Mouse (Mus musculus): ENCODE data around the gene Trub2.
"Not testable (repeated sequence)": the region's sequence is repeated elsewhere in the genome, so short reads cannot be mapped to it uniquely, and the experiment has no call there.

The Trub2 gene

DNA sequence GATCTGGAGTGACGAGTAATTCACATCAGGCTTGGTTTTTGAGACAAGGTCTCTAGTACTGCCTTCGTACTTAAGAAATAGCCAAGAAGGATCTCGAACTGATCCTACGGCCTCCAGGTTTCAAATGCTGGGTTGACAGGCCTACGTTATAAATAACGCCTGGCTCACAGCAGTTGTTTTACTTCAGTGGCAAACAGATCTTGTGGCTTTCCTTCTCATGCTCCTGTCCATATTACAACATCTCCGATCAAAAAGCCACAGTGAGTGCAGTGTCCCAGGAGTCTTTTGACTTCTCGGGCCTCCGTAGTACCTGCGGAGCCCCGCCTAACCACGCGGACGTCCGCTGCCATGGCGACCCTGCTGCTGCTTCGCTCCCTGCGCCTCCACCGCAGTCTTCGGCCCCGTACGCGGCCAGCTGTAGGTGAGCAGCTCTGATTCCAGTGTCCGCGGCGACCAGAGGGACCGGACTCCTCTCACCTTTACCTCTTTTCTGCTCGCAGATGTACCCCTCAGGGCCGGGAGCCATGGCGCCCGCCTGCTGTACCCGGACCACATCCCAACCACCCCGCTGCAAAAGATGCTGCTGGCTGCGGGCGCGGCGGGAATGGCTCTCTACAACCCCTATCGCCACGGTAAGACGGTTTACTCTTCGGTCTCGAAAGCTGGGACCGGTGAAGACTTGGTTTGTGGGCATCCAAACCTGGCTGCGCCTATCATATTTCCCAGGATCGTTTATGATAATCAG lies at the start of gene Trub2:
Gene Trub2, minus strand, starts transcription at position 566 of the 745 bp plus-strand sequence.
- DNase-seq (ENCODE audit: extremely low spot score, low spot score) = peak; percentile 82

DNA sequence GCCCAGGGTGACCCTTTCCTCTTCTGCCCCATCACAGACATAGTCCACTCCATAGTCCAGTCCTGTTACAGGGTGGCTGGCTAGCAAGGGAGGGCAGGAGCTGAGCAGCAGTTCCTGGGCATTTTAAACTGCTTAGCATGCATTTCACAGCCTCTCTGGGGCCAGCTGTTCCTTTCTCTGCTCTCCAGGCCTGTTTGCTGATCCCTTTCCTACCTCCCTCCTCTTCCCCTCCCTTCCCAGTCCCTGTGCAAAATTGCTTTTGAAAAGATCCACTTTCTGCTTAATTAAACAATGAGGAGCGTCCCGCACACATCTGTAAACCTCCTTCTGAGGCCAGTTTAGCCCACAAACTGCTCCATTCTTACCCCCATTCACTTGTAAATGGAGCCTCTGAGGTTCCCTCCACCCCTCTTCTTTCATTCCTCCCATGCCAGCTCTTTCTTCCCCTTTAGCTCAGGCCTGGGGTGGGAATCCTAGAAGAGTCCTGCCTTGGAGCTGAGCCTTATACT lies 47.1 kb upstream of the Trub2 start:
- peak; percentile 42 for DNase-seq (ENCODE audit: extremely low spot score, low spot score)

DNA sequence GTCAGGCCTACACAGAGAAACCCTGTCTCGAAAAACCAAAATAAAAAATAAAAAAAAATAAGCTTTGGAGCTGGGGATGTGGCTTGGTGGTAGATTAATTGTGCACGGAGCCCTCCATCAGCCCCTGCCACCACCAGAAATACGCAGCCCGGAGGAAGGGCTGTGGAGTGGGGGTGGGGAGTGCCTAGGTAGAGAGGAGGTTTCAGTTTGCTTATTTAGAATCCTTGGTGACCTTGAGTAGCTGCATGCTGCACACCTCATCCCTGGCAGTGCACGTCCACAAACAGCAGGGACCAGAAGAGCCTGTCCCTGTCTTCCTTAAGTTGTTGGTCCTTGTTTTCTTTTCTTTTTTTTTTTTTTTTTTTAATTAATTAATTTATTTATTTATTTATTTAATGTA lies 45.5 kb upstream of the Trub2 start:
- DNase-seq (ENCODE audit: extremely low spot score, low spot score) = no peak

DNA sequence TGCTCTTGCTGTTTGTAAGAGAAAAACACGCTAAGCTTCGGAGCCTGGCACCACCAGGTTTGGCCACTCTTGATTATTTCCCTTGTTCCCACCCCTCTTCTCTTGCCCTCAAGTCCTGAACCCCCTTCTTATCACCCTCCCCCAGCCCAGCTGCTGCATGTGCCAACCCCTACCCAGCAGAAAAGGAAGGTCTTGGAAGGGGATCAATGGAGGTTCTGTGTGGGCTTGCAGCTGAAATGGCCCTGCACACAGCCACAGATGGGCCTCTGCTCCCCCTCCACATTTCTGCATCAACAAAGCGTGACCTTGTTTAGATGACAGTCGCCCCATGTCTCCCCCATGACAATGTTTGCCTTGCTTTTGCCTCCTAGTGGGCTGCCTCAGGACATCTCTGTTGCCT lies 42.8 kb upstream of the Trub2 start:
- no peak for DNase-seq (ENCODE audit: extremely low spot score, low spot score)

DNA sequence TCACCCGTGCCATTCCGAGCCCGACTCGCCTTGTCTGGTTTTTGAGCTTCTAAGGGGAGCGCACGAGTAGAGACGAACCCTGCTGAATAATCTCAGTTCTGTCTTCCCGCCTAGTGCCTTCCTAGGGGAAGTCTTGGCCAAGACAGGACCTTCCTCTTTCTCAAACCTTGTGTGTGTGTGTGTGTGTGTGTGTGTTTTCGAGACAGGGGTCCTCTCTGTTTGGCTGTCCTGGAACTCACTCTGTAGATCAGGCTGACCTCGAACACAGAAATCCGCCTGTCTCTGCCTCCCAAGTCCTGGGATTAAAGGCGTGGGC lies 39.4 kb upstream of the Trub2 start:
- no peak for DNase-seq (ENCODE audit: extremely low spot score, low spot score)

DNA sequence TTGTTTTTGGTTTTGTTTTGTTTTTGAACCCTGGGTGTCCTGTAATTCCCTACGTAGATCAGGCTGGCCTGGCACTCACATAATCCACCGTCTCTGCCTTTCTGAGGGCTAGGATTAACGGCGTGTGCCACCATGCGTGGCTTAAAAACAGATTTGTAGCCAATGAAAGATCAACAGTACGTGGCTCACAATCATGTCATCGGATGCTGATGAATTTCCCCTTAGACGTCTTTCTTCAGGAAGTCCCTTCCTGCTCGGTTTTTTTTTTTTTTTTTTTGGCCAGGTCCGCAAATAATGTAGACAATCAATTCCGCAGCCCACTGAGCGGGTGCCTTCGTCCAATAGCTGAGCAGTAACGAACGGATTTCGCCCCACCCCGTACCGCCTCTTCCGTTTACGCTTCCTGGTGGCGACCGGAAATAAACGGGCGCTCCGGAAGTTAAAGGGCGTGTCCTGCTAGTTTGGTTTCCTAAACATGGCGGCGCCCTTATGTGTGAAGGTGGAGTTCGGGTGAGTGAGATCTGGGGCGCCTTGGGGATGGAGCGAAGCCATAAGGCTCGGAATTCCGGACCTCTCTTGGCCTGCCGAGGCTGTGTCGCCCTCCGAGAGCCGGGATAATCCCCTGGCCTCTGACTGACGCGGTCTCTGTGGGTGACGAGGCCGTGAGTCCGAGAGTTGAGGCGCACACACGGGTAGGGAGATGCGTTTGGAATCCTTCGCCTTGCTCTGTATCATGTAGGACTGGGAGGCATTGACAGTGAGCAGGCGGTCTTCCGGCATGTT lies 38.8 kb upstream of the Trub2 start:
- DNase-seq (ENCODE audit: extremely low spot score, low spot score) = peak; percentile 97

DNA sequence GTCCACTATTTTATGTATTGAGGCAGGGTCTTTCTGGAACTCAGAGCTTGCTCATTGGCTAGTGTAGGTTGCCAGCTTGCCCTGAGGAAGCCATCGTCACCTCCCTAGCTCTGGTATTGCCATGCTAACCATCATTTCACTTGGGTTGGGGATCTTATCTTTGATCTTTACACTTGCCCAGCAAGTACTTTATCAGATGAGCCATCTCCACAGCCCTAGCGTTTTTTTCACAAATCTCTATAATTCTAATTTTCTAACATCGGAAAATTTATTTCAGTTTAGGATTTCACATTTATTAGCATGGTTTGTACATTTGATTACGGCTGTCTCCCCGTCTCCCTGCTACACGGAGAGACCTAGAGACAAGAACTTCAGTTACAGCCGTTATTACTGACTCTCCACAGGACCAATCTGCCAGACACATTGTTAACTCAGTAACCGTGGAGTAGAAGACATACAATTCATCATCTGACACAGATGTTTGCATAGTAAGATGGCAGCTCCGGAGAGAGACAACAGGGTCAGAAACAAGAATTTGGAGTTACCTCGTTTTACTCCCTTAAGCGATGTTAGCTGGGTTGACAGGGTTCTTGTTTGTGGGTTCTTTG lies 38.1 kb upstream of the Trub2 start:
- no peak for DNase-seq (ENCODE audit: extremely low spot score, low spot score)

DNA sequence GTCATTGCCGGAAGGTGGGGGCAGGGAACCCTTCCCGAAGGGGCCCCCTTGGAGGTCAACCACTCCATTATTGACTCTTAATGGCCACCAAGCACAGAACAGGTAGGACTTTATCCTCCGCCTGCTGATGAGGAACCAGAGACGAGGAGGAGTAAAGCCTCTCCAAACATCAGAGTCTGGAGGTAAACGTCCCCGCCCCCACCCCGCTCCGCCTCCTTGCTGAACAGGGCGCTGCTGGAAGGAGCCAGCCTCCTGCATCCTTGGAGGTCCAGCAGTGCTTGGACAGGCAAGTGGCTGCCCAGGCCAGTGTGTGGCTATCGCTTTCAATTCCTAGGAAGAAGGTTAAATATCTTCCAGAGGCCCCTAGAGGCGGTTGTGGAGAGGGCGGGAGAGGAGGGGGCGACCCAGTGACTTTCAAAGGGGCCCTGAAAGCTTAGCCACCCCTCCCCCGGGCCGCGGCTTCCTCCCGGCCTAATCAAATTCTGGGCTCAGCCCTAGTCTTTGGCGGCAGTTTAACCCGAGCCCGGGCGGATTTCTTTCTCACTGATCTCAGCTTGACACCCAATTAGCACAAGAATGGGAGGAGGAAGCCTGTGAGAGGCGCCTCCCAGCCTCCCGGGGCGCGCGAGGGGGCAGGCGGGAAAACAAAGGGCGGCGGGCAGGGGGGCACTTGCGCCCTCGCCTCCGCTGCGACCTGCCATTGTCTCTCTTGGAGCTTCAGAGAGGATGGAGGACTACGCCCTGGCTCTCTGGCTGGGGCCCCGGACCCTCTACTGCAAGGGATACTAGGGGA lies 31.9 kb upstream of the Trub2 start, which contains the start of gene Urm1:
Gene Urm1, plus strand, starts transcription at position 51 of the 793 bp plus-strand sequence.
- DNase-seq (ENCODE audit: extremely low spot score, low spot score) = peak; percentile 92

DNA sequence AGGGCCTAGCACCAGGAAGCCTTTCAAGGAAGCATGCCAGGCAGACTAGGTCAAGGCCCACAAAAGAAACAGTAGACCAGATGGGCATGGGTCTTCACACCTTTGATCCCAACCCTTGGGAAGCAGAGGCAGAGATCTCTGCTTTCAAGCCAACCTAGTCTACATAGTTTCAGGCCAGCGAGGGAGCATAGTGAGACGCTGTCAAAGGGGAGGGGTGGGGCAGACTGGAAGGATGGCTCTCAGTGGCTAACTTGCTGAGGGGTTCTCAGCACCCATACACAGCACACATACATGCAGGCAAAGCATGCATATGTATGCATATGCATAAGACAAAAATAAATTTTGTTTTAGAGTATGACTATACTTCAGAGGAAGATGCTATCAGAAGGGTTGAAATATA lies 31.1 kb upstream of the Trub2 start:
- DNase-seq (ENCODE audit: extremely low spot score, low spot score) = no peak

DNA sequence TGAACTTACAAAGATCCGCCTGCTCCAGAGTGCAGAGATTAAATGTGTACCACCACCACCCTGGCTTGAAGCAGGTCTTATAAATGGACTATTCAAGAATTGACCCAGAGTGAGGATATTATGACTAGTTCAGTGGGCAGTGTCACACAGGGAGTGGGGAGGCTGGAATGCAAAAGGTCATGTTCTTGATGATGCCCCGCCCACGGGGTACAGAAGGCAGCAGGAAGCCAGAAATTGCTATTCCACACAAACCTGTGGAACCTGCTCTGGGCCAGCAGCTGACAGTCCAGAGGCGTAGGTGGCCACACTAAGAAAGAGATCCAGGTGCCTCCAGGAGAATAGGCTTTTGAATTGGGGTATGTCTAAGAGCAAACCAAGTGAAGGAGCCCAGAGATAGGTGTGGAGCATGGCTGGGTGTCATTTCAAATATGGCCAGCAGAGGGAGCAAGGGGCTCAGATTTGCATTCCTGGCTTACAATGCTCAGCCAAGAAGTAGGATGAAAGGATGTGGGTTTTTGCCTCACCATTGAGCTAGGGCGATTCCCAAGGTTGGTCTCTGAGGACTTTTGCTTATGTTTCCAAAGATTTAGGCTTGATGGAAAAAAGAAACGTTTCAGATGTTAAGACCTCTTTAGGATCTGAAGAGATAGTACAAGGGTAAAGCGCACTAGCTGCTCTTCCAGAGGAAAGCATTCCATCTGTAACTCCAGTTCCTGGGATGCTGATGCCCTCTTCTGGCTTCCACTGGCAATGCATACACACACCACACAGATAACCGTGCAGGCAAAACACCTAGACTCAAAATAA lies 29.3 kb upstream of the Trub2 start:
- peak; percentile 94 for DNase-seq (ENCODE audit: extremely low spot score, low spot score)

DNA sequence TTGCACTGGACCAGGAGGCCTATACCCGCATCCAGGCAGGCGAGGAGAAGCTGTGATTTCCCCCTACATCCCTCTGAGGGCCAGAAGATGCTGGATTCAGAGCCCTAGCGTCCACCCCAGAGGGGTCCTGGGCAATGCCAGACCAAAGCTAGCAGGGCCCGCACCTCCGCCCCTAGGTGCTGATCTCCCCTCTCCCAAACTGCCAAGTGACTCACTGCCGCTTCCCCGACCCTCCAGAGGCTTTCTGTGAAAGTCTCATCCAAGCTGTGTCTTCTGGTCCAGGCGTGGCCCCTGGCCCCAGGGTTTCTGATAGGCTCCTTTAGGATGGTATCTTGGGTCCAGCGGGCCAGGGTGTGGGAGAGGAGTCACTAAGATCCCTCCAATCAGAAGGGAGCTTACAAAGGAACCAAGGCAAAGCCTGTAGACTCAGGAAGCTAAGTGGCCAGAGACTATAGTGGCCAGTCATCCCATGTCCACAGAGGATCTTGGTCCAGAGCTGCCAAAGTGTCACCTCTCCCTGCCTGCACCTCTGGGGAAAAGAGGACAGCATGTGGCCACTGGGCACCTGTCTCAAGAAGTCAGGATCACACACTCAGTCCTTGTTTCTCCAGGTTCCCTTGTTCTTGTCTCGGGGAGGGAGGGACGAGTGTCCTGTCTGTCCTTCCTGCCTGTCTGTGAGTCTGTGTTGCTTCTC lies 27.5 kb upstream of the Trub2 start:
- DNase-seq (ENCODE audit: extremely low spot score, low spot score) = no peak

DNA sequence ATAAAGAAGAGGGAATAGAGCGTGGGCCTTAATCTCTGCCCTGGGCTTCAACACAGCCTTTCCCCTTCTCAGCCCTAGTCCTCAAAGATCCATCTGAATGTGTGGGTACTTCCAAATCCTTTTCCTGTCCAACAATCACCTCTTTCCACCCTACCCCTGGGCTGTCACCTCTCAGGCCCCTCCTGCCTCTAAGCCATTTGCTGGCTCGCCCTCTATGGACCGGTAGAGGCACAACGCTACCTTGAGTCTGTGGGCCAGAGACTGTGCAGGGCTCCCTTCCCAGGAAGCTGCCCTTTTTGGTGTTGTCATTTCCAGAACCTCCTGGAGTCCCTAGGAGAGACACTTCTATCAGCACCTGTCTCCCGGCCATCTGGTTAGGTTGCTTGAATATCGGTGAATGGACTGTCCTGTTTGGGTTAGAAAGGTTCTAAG lies 15.1 kb upstream of the Trub2 start:
- DNase-seq (ENCODE audit: extremely low spot score, low spot score) = no peak

DNA sequence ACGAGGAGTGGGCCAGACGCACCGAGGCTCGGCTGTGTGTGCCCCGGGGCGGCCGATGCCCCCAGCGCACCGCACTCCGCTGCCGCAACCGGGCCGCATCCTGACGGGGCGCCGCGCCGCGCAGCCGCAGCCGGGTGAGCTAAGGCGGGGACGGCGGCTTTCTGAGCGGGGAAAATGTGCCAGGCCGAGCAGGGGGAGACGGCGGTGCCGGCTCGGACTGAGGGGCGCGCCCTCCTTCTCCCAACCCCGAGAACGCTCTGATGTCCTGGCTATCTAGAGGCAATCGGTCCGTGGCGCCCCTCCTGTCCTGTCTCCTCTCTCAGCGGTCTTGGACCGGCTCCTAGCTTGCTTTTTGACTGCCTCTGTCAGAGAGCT lies 14.5 kb upstream of the Trub2 start:
- no peak for DNase-seq (ENCODE audit: extremely low spot score, low spot score)

DNA sequence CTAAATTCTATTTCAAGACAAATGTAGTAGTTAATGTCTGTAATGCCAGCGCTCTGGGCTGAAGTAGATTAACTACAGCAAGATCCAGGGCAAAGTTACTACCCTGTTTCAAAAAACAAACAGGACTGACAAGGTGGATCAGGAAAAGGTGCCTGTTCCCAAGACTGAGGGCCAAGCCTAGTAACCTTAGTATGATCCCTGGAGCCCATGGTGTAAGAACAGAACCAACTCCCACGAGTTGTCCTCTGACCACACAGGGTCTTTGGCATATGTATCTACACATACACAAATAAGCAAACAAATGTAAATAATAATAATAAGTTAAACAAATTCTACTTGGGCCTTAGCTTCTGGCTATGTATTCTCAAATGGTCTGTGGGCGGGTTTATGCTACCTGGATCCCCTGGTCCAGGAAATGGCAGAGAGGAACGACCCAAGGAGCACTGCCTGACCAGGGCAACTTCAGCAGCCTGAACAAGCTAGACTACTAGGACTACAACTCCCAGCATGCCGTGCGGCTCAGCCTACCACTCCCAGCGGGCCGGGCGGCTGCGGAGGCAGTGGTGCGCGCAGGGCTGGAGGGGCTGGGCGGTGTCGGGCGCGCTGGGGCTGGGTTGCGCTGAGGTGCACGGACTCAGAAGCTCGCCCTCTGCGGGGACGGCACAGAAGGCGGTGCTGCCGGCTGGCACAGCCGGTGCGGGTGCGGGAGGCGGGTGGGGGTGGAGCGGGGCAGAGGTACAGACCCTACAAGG lies 13.9 kb upstream of the Trub2 start, which contains the start of gene Slc27a4:
Gene Slc27a4, plus strand, starts transcription at position 560 of the 752 bp plus-strand sequence.
- DNase-seq (ENCODE audit: extremely low spot score, low spot score) = peak; percentile 94

DNA sequence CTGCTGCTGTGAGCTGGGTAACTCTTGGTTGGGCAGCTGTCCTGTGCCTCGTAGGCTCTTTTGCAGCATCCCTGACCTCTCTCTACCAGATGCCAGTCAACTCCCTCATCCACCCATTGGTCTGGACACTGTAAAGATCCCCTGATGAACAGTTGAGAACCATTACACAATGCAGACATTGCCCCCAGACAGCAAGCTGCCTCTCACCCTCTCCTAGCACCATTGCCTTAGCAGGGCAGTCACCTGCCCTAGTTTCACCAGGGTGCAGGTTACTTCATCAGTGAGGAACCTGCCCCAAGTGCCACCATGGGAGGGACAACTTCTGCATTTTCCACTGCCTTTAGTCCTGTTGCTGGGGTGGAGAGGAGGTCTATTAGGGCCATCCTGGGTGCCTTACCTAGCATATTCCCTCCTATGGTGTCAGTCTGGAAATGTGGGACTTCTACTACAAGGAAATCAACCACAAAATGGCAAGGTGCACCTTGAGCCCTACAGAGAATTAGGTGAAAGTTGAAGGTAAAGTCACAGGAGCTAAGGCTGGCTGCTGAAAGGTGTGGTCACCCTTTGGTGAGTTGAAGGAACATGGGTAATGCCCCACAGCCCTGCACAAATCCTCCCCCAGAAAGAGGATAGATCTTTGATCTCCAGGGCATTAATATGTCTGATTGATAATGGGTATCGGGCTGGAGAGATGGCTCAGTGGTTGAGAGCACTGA lies 4.6 kb upstream of the Trub2 start:
- DNase-seq (ENCODE audit: extremely low spot score, low spot score) = no peak

DNA sequence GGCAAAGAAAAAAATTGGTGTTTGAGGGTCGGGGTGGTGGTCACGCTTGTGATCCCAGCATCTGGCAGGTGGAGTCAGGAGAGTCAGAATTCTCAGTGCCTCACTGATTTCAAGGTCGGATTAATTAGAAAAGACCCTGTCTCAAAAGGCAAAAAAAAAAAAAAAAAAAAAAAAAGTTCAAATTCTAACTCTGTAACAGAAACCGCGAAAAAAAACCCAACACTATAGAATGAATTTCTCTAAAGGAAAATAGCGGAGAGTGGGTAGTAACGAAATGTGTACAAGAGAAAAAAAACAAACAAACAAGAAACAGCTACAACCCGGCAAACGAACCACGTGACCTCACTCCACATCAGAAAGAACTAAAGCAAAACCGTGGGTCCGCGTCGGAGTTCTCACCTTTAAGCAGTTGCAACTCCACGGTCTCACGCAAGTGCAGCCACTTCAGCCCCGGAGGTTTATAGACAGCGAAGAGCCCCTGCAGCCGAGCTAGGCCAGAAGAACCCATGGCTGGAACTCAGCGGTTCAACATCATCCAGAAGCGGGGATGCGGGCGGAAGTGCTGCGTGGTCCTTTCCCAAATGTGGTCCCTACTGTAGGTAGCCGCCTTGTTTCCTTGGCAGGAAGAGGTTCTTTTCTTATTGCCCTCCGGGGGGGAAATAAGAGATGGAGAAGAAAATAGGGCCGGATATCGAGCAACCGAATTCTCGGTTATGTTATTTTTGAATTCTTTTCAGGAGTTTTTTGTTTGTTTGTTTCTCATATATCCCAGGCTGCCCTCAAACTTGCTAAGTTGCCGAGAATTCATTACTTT lies 991 bp downstream of the Trub2 start, which contains the start of gene Coq4:
Gene Coq4, plus strand, starts transcription at position 390 of the 814 bp plus-strand sequence.
- DNase-seq (ENCODE audit: extremely low spot score, low spot score) = peak; percentile 92

DNA sequence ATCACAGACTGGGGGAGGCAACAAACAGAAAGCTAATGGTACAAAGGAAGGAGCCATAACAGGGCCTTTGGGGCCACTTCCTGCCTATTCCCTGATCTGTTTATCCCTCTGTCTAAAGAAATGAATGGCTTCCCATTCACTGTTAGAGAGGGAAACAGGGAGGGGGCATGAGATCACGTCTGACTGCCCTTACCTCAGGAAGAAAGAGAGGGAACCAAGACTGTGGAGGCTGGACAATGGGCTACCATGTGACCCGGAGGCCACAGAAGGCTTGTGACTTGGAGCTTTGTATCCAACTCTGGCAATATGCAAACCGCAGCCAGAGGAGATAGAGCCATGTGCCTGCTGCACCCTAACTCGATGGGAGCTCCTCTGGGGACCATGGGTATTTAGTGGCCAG lies 4.0 kb downstream of the Trub2 start:
- no peak for DNase-seq (ENCODE audit: extremely low spot score, low spot score)

DNA sequence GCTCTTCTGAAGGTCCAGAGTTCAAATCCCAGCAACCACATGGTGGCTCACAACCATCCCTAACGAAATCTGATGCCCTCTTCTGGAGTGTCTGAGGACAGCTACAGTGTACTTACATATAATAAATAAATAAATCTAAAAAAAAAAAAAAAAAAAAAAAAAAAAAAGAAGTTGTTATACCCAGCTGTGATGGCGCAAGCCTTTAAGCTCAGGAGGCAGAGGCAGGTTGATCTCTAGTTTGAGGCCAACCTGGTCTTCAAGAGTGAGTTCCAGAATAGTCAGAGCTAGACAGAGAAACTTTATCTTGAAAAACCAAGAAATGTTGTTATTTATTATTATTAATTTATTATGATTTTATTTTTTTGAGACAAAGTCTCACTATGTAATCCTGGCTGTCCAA lies 7.0 kb downstream of the Trub2 start:
- not testable (repeated sequence) for DNase-seq (ENCODE audit: extremely low spot score, low spot score)
